Mouse (Mus musculus) liver, postnatal 0 days (tissue): ENCODE measurements at regions not wholly inside any gene's neighbourhood (a gene's known extent, or its start where the extent isn't known, plus 50 kb on each side); places are given as distances from the start of the nearest gene placed in this dataset.

Source experiments
- CTCF ChIP-seq: sonication (generic); IDR thresholded peaks from 2 replicates; pipeline ENCODE4 v1.5.1; 2016; ENCODE audit warnings: antibody characterized with exemption, low read depth
- EP300 ChIP-seq: IDR thresholded peaks from 2 replicates; pipeline ENCODE4 v1.6.1; 2016; ENCODE audit warnings: antibody characterized with exemption, low read depth, mild to moderate bottlenecking

DNA sequence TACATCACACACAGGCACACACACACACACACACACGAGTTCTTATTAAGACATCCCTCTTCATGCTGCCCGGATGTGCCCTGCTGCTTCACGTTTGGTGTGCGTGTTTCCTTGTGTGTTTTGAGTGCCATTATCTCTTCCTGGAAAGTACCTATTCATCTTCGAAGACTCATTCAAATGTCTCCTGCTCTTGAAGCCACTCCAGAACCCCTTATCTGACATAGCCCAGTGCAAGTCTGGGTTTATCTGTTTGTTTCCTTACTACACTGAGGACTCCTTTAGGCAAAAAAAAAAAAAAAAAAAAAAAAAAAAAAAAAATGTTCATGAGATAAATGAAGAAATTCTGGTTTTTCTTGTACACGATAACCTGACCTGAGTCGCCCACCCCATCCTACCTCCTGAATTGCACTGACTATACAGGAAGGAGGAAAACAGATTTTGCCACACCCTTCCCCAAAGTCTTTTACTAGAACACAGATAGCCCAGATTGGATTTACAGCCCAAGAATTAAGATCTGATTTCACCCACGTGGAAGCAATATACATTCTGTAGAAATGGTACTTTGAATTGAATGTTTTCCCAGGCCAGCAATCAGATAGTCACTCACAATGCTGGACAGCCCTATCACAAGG, 101.1 kb upstream of the Cadm1 start:
- no peak for TF ChIP-seq CTCF
- no peak for TF ChIP-seq EP300
